Mouse (Mus musculus) kidney, embryonic 14.5 days (tissue): Measurements from ENCODE around the gene Ints1. TPM values are rescaled to one million over a fixed set of nuclear protein-coding genes. Genes with fewer than 3 reads are reported as not detected.

Experiments used
- ATAC-seq: fragments of 200-750 bp; cut with Nextera tagmentation; 2 replicates; pipeline ENCODE4 v1.8.0; 2017; ENCODE audit warnings: moderate number of reproducible peaks, mild to moderate bottlenecking, moderate TSS enrichment, moderate library complexity; ENCODE audit not compliant: low FRiP score, low TSS enrichment
- H3K27ac ChIP-seq: fragments of 300-500 bp; sonication (generic); 2 replicates; pipeline ENCODE4 v1.5.1; 2014; ENCODE audit warnings: low read depth, mild to moderate bottlenecking, low read length, moderate library complexity, mixed read lengths
- H3K27me3 ChIP-seq: fragments of 300-500 bp; sonication (generic); 2 replicates; pipeline ENCODE4 v1.6.1; 2014; ENCODE audit warnings: mild to moderate bottlenecking, low read length; ENCODE audit not compliant: control insufficient read depth, insufficient read depth
- H3K36me3 ChIP-seq: fragments of 300-500 bp; sonication (generic); 2 replicates; pipeline ENCODE4 v1.6.1; 2014; ENCODE audit warnings: low read length, mixed read lengths; ENCODE audit not compliant: control insufficient read depth, insufficient read depth
- H3K4me1 ChIP-seq: fragments of 300-500 bp; sonication (generic); 2 replicates; pipeline ENCODE4 v1.6.1; 2014; ENCODE audit warnings: low read length, mixed read lengths; ENCODE audit not compliant: control insufficient read depth, insufficient read depth
- H3K4me2 ChIP-seq: fragments of 300-500 bp; sonication (generic); replicated peaks from 2 replicates; pipeline ENCODE4 v1.6.1; 2014; ENCODE audit warnings: low read depth, mild to moderate bottlenecking, low read length
- H3K4me3 ChIP-seq: fragments of 300-500 bp; sonication (generic); 2 replicates; pipeline ENCODE4 v1.5.1; 2014; ENCODE audit warnings: mild to moderate bottlenecking, low read length
- H3K9ac ChIP-seq: fragments of 300-500 bp; sonication (generic); 2 replicates; pipeline ENCODE4 v1.6.1; 2014; ENCODE audit warnings: low read depth, mild to moderate bottlenecking, low read length, moderate library complexity
- H3K9me3 ChIP-seq: fragments of 300-500 bp; sonication (generic); 2 replicates; pipeline ENCODE4 v1.6.1; 2016; ENCODE audit warnings: low read length; ENCODE audit not compliant: control insufficient read depth
- WGBS: fragments of 180-500 bp; shearing (Covaris S2); extraction: QIAGEN DNeasy Blood & Tissue Kit; methylation state at CpG from one replicate; pipeline ENCODE4 v1.1.7; 2014; 5-methylcytosine and 5-hydroxymethylcytosine counted together
- polyA plus RNA-seq: library from polyadenylated mRNA; unstranded; fragments of >200 nt; fragmentation: Nextera tagmentation; extraction: Ambion mirVana; gene quantifications from 2 replicates; pipeline ENCODE4 v1.2.1, GENCODE M21; 2014

Ints1 gene
- polyA plus RNA-seq, 1 experiment from 2014 or later, result 40.7 TPM

DNA sequence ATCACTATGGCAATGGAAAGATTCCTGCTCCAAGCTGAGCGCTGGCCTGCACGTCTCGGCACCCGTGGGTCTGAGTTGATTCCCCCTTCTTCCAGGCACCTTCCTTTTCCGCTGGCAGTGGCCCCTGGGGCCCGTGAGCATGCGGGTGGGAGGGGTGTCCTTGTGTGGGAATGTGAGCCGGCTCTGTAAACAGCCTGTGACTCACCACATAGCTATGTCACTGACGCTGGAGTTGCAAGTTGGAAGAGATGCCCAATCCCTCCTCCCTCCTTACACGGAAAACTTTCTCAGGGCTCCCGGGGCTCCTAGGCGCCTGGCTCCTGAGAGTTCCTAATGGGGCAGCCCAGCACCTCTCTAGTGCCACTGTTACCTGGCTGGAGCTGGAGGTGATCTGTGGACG is 21.4 kb upstream of the Ints1 start:
- H3K9ac ChIP-seq, result peak overlapping the region; percentile 25; the same call in 1 of the 2 replicates
- ATAC-seq, result peak; percentile 40
- H3K4me1 ChIP-seq, result peaks cover 31% of the 10 kb centered on the region
- WGBS, result 13% methylated on average over 13 of the region's 13 CpGs
- H3K27ac ChIP-seq, result no peak overlapping the region; the same call in 1 of the 2 replicates
- peak overlapping the region; percentile 26 for H3K4me2 ChIP-seq
- H3K4me3 ChIP-seq, result no peak overlapping the region
- no peaks in the 10 kb centered on the region for H3K27me3 ChIP-seq
- H3K9me3 ChIP-seq, result no peaks in the 10 kb centered on the region
- H3K36me3 ChIP-seq, result peaks cover 17% of the 10 kb centered on the region; the same call in 1 of the 2 replicates

GRCm38 (mm10) chr5:139796001-139796620 is 20.6 kb upstream of the Ints1 start:
- H3K9ac ChIP-seq, result no peak overlapping the region
- 77% methylated on average over 9 of the region's 9 CpGs for WGBS
- no peak for ATAC-seq

GRCm38 (mm10) chr5:139794938-139795337 is 19.5 kb upstream of the Ints1 start:
- no peak for ATAC-seq
- no peak overlapping the region for H3K27ac ChIP-seq
- H3K9me3 ChIP-seq, result no peaks in the 10 kb centered on the region
- no peak overlapping the region for H3K4me2 ChIP-seq
- 51% methylated on average over 10 of the region's 10 CpGs for WGBS
- H3K4me3 ChIP-seq, result no peak overlapping the region
- H3K36me3 ChIP-seq, result peaks cover 1% of the 10 kb centered on the region; the same call in 1 of the 2 replicates
- peaks cover 31% of the 10 kb centered on the region for H3K4me1 ChIP-seq
- H3K9ac ChIP-seq, result peak overlapping the region; percentile 23; the same call in 1 of the 2 replicates
- no peaks in the 10 kb centered on the region for H3K27me3 ChIP-seq

More at GRCm38 (mm10) chr5:139796001-139796620, 20.6 kb upstream of the Ints1 start:
- Histone ChIP-seq H3K9me3 (no peaks in the 10 kb centered on the region), H3K4me3 (no peak overlapping the region), H3K27ac (no peak overlapping the region), H3K27me3 (no peaks in the 10 kb centered on the region), H3K4me1 (peaks cover 31% of the 10 kb centered on the region), H3K36me3 (peaks cover 12% of the 10 kb centered on the region; the same call in 1 of the 2 replicates), H3K4me2 (no peak overlapping the region)

DNA sequence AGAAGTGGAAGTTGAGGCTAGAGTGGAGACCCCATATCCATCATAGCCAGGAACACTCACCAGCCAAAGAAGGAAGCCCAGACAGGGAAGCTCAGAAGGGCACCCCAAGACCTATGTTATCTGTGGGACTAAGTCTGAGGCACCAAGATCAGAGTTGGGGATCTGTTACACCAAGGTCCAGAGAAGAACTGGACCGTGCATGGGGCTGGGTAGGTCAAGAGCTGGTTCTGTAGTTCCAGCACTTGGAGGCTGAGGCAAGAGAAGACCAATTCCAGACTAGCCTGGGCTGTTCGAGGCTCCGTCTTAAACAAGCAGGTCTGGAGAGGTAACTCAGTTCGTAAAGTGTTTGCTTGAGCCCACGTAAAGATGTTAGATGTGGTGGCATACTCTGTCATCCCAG is 18.7 kb upstream of the Ints1 start:
- Histone ChIP-seq H3K4me3 (no peak overlapping the region), H3K27me3 (no peaks in the 10 kb centered on the region), H3K36me3 (no peaks in the 10 kb centered on the region), H3K9ac (no peak overlapping the region), H3K4me2 (no peak overlapping the region), H3K9me3 (no peaks in the 10 kb centered on the region), H3K27ac (no peak overlapping the region), H3K4me1 (peaks cover 31% of the 10 kb centered on the region)
- 86% methylated on average over 5 of the region's 5 CpGs for WGBS
- no peak for ATAC-seq

- no peak overlapping the region for H3K9ac ChIP-seq
- H3K36me3 ChIP-seq, result no peaks in the 10 kb centered on the region
- no peak overlapping the region for H3K4me3 ChIP-seq
- H3K27ac ChIP-seq, result no peak overlapping the region
- 0 out of 2 replicates have a peak overlapping the region, but pooled peaks have one; percentile 13 for H3K4me2 ChIP-seq
- H3K27me3 ChIP-seq, result no peaks in the 10 kb centered on the region
- ATAC-seq, result no peak
- H3K4me1 ChIP-seq, result peaks cover 29% of the 10 kb centered on the region
- WGBS, result 38% methylated on average over 11 of the region's 11 CpGs
- H3K9me3 ChIP-seq, result no peaks in the 10 kb centered on the region
Observed at GRCm38 (mm10) chr5:139793338-139794089, 18.0 kb upstream of the Ints1 start.

GRCm38 (mm10) chr5:139792966-139793337 is 17.5 kb upstream of the Ints1 start:
- peaks cover 24% of the 10 kb centered on the region for H3K4me1 ChIP-seq
- no peak overlapping the region for H3K4me2 ChIP-seq
- no peak overlapping the region for H3K4me3 ChIP-seq

GRCm38 (mm10) chr5:139792159-139792775 is 16.8 kb upstream of the Ints1 start:
- Histone ChIP-seq H3K4me2 (peak overlapping the region; percentile 100), H3K9ac (peak overlapping the region; percentile 77; the same call in 1 of the 2 replicates), H3K4me3 (peak overlapping the region; percentile 87), H3K4me1 (peaks cover 17% of the 10 kb centered on the region), H3K27ac (no peak overlapping the region), H3K36me3 (no peaks in the 10 kb centered on the region), H3K27me3 (no peaks in the 10 kb centered on the region), H3K9me3 (no peaks in the 10 kb centered on the region)
- WGBS, result 16% methylated on average over 11 of the region's 11 CpGs
- ATAC-seq, result no peak

More at GRCm38 (mm10) chr5:139792966-139793337, 17.5 kb upstream of the Ints1 start:
- 53% methylated on average over 3 of the region's 3 CpGs for WGBS
- Histone ChIP-seq H3K27me3 (no peaks in the 10 kb centered on the region), H3K9ac (no peak overlapping the region), H3K9me3 (no peaks in the 10 kb centered on the region), H3K36me3 (no peaks in the 10 kb centered on the region), H3K27ac (no peak overlapping the region)
- no peak for ATAC-seq

GRCm38 (mm10) chr5:139791227-139792158 is 16.0 kb upstream of the Ints1 start, which contains the start of gene Mafk:
TSS of gene Mafk (plus strand) at chr5:139791513.
- peak within 1 kb of the TSS; percentile 77 for H3K9ac ChIP-seq
- no peaks in the 10 kb centered on the region for H3K9me3 ChIP-seq
- peak; percentile 91 for ATAC-seq
- peak within 1 kb of the TSS; percentile 87 for H3K4me3 ChIP-seq
- peaks cover 9% of the 10 kb centered on the region for H3K4me1 ChIP-seq
- peak within 1 kb of the TSS; percentile 100 for H3K4me2 ChIP-seq
- H3K27ac ChIP-seq, result peak within 1 kb of the TSS; percentile 55; the same call in 1 of the 2 replicates
- H3K27me3 ChIP-seq, result no peaks in the 10 kb centered on the region
- WGBS, result under 1% methylated on average over 82 of the region's 92 CpGs
- no peaks in the 10 kb centered on the region for H3K36me3 ChIP-seq
